Mouse (Mus musculus) lung, postnatal 0 days (tissue): ENCODE measurements around the gene Ror2. TPM values are rescaled to one million over a fixed set of nuclear protein-coding genes. Genes with fewer than 3 reads are reported as not detected.
A peak's percentile ranks its signal among the peaks of the same experiment; 100 is the strongest.

ENCODE experiments used
- ATAC-seq: fragments of 200-750 bp; cut with Nextera tagmentation; 2 replicates; pipeline ENCODE4 v1.8.0; 2017; ENCODE audit warnings: moderate library complexity
- DNase-seq: peaks from one replicate; pipeline ENCODE4 v3.0.0-alpha.2; 2016; ENCODE audit warnings: low spot score
- H3K27ac ChIP-seq: fragments of 300-500 bp; sonication (generic); 2 replicates; pipeline ENCODE4 v1.5.1; 2014; ENCODE audit warnings: antibody characterized with exemption, mild to moderate bottlenecking, low read length, mixed read lengths
- H3K27me3 ChIP-seq: fragments of 300-500 bp; sonication (generic); replicated peaks from 2 replicates; pipeline ENCODE4 v1.6.1; 2014; ENCODE audit warnings: low read length, mixed read lengths; ENCODE audit not compliant: insufficient read depth
- H3K36me3 ChIP-seq: fragments of 300-500 bp; sonication (generic); 2 replicates; pipeline ENCODE4 v1.6.1; 2014; ENCODE audit warnings: low read length, mixed read lengths; ENCODE audit not compliant: insufficient read depth
- H3K4me1 ChIP-seq: fragments of 300-500 bp; sonication (generic); 2 replicates; pipeline ENCODE4 v1.6.1; 2014; ENCODE audit warnings: antibody characterized with exemption, low read depth, low read length, mixed read lengths; ENCODE audit not compliant: insufficient read depth
- H3K4me2 ChIP-seq: fragments of 300-500 bp; sonication (generic); replicated peaks from 2 replicates; pipeline ENCODE4 v1.6.1; 2014; ENCODE audit warnings: low read depth, mild to moderate bottlenecking, low read length, moderate library complexity, mixed read lengths
- H3K4me3 ChIP-seq: fragments of 300-500 bp; sonication (generic); 2 replicates; pipeline ENCODE4 v1.5.1; 2014; ENCODE audit warnings: low read depth, low read length
- H3K9ac ChIP-seq: fragments of 300-500 bp; sonication (generic); replicated peaks from 2 replicates; pipeline ENCODE4 v1.6.1; 2014; ENCODE audit warnings: low read depth, mild to moderate bottlenecking
- H3K9me3 ChIP-seq: fragments of 300-500 bp; sonication (generic); 2 replicates; pipeline ENCODE4 v1.6.1; 2016; ENCODE audit warnings: low read length, mixed read lengths
- CTCF ChIP-seq: IDR thresholded peaks from 2 replicates; pipeline ENCODE4 v1.5.1; 2016; ENCODE audit warnings: antibody characterized with exemption, mild to moderate bottlenecking
- EP300 ChIP-seq: IDR thresholded peaks from 2 replicates; pipeline ENCODE4 v1.6.1; 2016; ENCODE audit warnings: antibody characterized with exemption, mild to moderate bottlenecking, control low read depth
- WGBS: fragments of 180-500 bp; shearing (Covaris S2); extraction: QIAGEN DNeasy Blood & Tissue Kit; methylation state at CpG from one replicate; pipeline ENCODE4 v1.1.7; 2014; 5-methylcytosine and 5-hydroxymethylcytosine counted together
- polyA plus RNA-seq: library from polyadenylated mRNA; unstranded; fragments of >200 nt; fragmentation: Nextera tagmentation; extraction: Ambion mirVana; gene quantifications from 2 replicates; pipeline ENCODE4 v1.2.1, GENCODE M21; 2015

Ror2 gene
- polyA plus RNA-seq, 1 experiment from 2014 or later, result 5.3 TPM

- no peak for TF ChIP-seq EP300
- no peak for TF ChIP-seq CTCF
- WGBS, result 50% methylated on average over 11 of the region's 11 CpGs
Measured at GRCm38 (mm10) chr13:53065122-53065521, 220.8 kb downstream of the Ror2 start.

DNA sequence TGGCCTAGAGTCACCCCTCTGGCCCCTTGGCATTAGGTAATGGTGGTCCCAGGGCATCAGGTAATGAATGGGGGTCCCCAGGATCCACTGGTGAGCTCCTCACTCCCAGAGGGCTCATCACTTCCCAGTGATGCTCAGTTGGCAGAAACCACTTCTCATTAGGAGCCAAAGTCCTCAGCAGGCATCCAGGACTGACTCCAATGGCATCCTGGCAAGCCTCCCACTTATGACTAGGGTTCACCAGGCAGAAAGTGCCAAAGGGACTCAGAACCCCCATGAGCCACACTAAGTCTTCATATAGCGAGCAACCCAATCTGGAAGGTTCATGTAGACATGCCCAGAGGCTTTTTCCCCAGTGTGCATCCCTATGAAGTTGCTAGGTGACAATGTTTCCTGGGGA, 221.2 kb downstream of the Ror2 start:
- Histone ChIP-seq H3K4me2 (no peak overlapping the region), H3K4me3 (no peak overlapping the region), H3K4me1 (no peaks in the 10 kb centered on the region), H3K9ac (no peak overlapping the region), H3K27ac (no peak overlapping the region), H3K27me3 (no peaks in the 10 kb centered on the region), H3K36me3 (no peaks in the 10 kb centered on the region), H3K9me3 (no peaks in the 10 kb centered on the region)
- ATAC-seq (no peak), DNase-seq (no peak)
- WGBS, result 81% methylated on average over 1 of the region's 1 CpGs
- TF ChIP-seq EP300 (no peak), CTCF (no peak)

More at GRCm38 (mm10) chr13:53065122-53065521, 220.8 kb downstream of the Ror2 start:
- no peaks in the 10 kb centered on the region for H3K27me3 ChIP-seq
- H3K36me3 ChIP-seq, result no peaks in the 10 kb centered on the region
- ATAC-seq (peak; percentile 41; the same call in 1 of the 2 replicates), DNase-seq (peak; percentile 43)
- no peaks in the 10 kb centered on the region for H3K4me1 ChIP-seq
- no peak overlapping the region for H3K4me3 ChIP-seq
- H3K27ac ChIP-seq, result no peak overlapping the region
- no peak overlapping the region for H3K4me2 ChIP-seq
- H3K9me3 ChIP-seq, result no peaks in the 10 kb centered on the region
- H3K9ac ChIP-seq, result no peak overlapping the region

Other genes starting within 250 kb of the Ror2 start
- gene Sptlc1, start 91.3 kb upstream of the Ror2 start, polyA plus RNA-seq, result 34.2 and 34.8 TPM in 2 replicates
- 0.07 and 0.12 TPM in 2 replicates for gene Msx2, start 186.9 kb upstream of the Ror2 start, polyA plus RNA-seq